8 mouse cellular contexts compared by ENCODE assay signal in the genomic region with DNA sequence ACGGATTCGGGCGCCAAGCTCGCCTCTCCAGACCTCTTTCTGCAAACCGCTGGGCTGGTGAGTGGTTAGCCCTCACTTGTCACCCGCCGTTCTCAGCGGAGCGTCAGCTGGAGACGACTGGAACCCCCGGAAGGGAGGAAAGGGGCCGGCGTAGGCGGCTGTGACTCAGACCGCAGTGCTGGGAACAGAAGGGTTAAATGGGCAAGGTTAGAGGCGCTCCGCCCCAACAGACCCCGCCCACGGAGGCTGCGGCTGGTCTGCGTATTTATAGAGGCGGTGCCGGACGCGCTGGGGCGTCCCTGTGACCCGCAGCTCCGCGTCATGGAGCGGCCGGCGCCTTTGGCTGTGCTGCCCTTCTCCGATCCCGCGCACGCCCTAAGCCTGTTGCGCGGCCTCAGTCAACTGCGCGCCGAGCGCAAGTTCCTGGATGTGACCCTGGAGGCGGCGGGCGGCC. TPM values are rescaled to one million over a fixed set of nuclear protein-coding genes. Genes with fewer than 3 reads are reported as not detected.
DNase-seq lines count a peak whose midpoint lies in the region; ATAC-seq lines count a peak whose summit lies in the region.

Gene Klhl21 (plus strand): TSS at position 182 of the 454 bp plus-strand sequence.

- H3K9ac ChIP-seq in embryonic facial prominence, embryonic 14.5 days (ENCODE audit: low read depth, low read length), result peak within 1 kb of the TSS; percentile 71
- H3K9ac ChIP-seq in kidney, embryonic 14.5 days (ENCODE audit: low read depth, low read length), result peak within 1 kb of the TSS; percentile 72
- peak within 1 kb of the TSS; percentile 65 for H3K9ac ChIP-seq in limb, embryonic 15.5 days

- H3K4me2 ChIP-seq in embryonic facial prominence, embryonic 14.5 days (ENCODE audit: low read depth, low read length), result peak within 1 kb of the TSS; percentile 99
- peak within 1 kb of the TSS; percentile 98 for H3K4me2 ChIP-seq in kidney, embryonic 14.5 days (replicated peaks; ENCODE audit: low read depth, low read length)
- peak within 1 kb of the TSS; percentile 100 for H3K4me2 ChIP-seq in limb, embryonic 15.5 days

- ATAC-seq in embryonic facial prominence, embryonic 14.5 days (ENCODE audit: low read depth), result peak; percentile 90
- ATAC-seq in kidney, embryonic 14.5 days (ENCODE audit: low FRiP score, low TSS enrichment), result peak; percentile 91
- peak; percentile 89 for ATAC-seq in limb, embryonic 15.5 days (ENCODE audit: insufficient number of reproducible peaks, low FRiP score, low TSS enrichment, low read depth)

- H3K4me3 ChIP-seq in embryonic facial prominence, embryonic 14.5 days (ENCODE audit: low read depth, low read length), result peak within 1 kb of the TSS; percentile 71
- H3K4me3 ChIP-seq in kidney, embryonic 14.5 days (ENCODE audit: low read length), result peak within 1 kb of the TSS; percentile 81
- peak within 1 kb of the TSS; percentile 92 for H3K4me3 ChIP-seq in limb, embryonic 15.5 days

- peaks cover 8% of the 10 kb centered on the region for H3K36me3 ChIP-seq in embryonic facial prominence, embryonic 14.5 days (ENCODE audit: control insufficient read depth, insufficient read depth, low read length)
- H3K36me3 ChIP-seq in kidney, embryonic 14.5 days (ENCODE audit: control insufficient read depth, insufficient read depth, low read length), result peaks cover 13% of the 10 kb centered on the region
- peaks cover 16% of the 10 kb centered on the region for H3K36me3 ChIP-seq in limb, embryonic 15.5 days

- WGBS in embryonic facial prominence, embryonic 14.5 days, result under 1% methylated on average over 40 of the region's 45 CpGs
- WGBS in kidney, embryonic 14.5 days, result under 1% methylated on average over 45 of the region's 45 CpGs
- WGBS in limb, embryonic 15.5 days, result under 1% methylated on average over 45 of the region's 45 CpGs

- no peaks in the 10 kb centered on the region for H3K9me3 ChIP-seq in embryonic facial prominence, embryonic 14.5 days (ENCODE audit: control insufficient read depth, low read length)
- no peaks in the 10 kb centered on the region for H3K9me3 ChIP-seq in kidney, embryonic 14.5 days (ENCODE audit: control insufficient read depth, low read length)
- H3K9me3 ChIP-seq in limb, embryonic 15.5 days, result no peaks in the 10 kb centered on the region

- no peaks in the 10 kb centered on the region for H3K27me3 ChIP-seq in embryonic facial prominence, embryonic 14.5 days (replicated peaks; ENCODE audit: control insufficient read depth, insufficient read depth, low read length)
- no peaks in the 10 kb centered on the region for H3K27me3 ChIP-seq in kidney, embryonic 14.5 days (ENCODE audit: control insufficient read depth, insufficient read depth, low read length)
- no peaks in the 10 kb centered on the region for H3K27me3 ChIP-seq in limb, embryonic 15.5 days

- DNase-seq in 3T3-L1 (ENCODE audit: low read depth, low spot score), result peak; percentile 93
- peak; percentile 80 to 87 for DNase-seq in adrenal gland, postnatal 4 days (ENCODE audit: low spot score in 2 of 2)
- DNase-seq in embryonic facial prominence, embryonic 14.5 days (ENCODE audit: low spot score), result peak; percentile 98
- DNase-seq in heart, adult 8-10 months (ENCODE audit: low spot score), result peak; percentile 94
- peak; percentile 86 to 93 for DNase-seq in monocyte, adult 2 months (ENCODE audit: low read depth in 1 of 2, low spot score in 2 of 2)
- peak; percentile 92 to 93 for DNase-seq in spleen, postnatal 36 days (ENCODE audit: low spot score in 2 of 2)

- peak within 1 kb of the TSS; percentile 90 for H3K27ac ChIP-seq in embryonic facial prominence, embryonic 14.5 days (replicated peaks; ENCODE audit: low read depth, low read length)
- H3K27ac ChIP-seq in kidney, embryonic 14.5 days (ENCODE audit: low read depth, low read length), result peak within 1 kb of the TSS; percentile 83
- H3K27ac ChIP-seq in limb, embryonic 15.5 days, result peak within 1 kb of the TSS; percentile 95

- peaks cover 23% of the 10 kb centered on the region for H3K4me1 ChIP-seq in embryonic facial prominence, embryonic 14.5 days (ENCODE audit: control insufficient read depth, insufficient read depth, low read length)
- peaks cover 28% of the 10 kb centered on the region for H3K4me1 ChIP-seq in kidney, embryonic 14.5 days (ENCODE audit: control insufficient read depth, insufficient read depth, low read length)
- peaks cover 50% of the 10 kb centered on the region for H3K4me1 ChIP-seq in limb, embryonic 15.5 days

RNA-seq across cellular contexts. Expression of gene Klhl21, which starts in this region (rescaled TPM):
- total RNA-seq in adrenal gland, postnatal 4 days (2021), result 10 to 100 TPM; 18.8 to 19.3 TPM
- polyA plus RNA-seq in embryonic facial prominence, embryonic 14.5 days (2014; fragmentation: Nextera tagmentation; extraction: Ambion mirVana), result 10.9 and 11.2 TPM in 2 replicates
- 100 to 1,000 TPM in 1 of 4 experiments, 10 to 100 TPM in 3; 87.7 to 109 (median 93.7) TPM for total RNA-seq in heart, adult 8-10 months (2022)
- polyA plus RNA-seq in kidney, embryonic 14.5 days (2014; fragmentation: Nextera tagmentation; extraction: Ambion mirVana), result 4.4 and 7.4 TPM in 2 replicates
- 16.2 and 19.7 TPM in 2 replicates for polyA plus RNA-seq in limb, embryonic 15.5 days (2015; fragmentation: Nextera tagmentation; extraction: Ambion mirVana)

Comparison
In these comparisons a context has a peak if more than half of its experiments do, and no peak if none do; other contexts are left out.
1. Peak in every context shown above with its lines: DNase-seq, ATAC-seq, H3K4me3 ChIP-seq and H3K27ac ChIP-seq.
2. RNA of gene Klhl21 (total RNA-seq): 87.7 to 109 TPM in heart, adult 8-10 months; 18.8 to 19.3 TPM in adrenal gland, postnatal 4 days; every median in the first group is over 4 times any median in the second.